Mouse (Mus musculus) thymus, adult 2 months (tissue): ENCODE results near the gene Flt3. TPM values are rescaled to one million over a fixed set of nuclear protein-coding genes. Genes with fewer than 3 reads are reported as not detected.

Source experiments
- DNase-seq: peaks from one replicate; pipeline ENCODE4 v3.0.0; 2021
- H3K27ac ChIP-seq: fragments of 200-500 bp; 2 replicates; pipeline ENCODE4 v1.5.1; 2012; ENCODE audit warnings: low read length, control low read depth; ENCODE audit not compliant: control insufficient read depth, insufficient read depth
- H3K27me3 ChIP-seq: fragments of 200-500 bp; 2 replicates; pipeline ENCODE4 v1.6.1; 2012; ENCODE audit warnings: mild to moderate bottlenecking, low read length, moderate library complexity, mixed read lengths; ENCODE audit not compliant: control insufficient read depth, insufficient read depth
- H3K36me3 ChIP-seq: fragments of 200-500 bp; 2 replicates; pipeline ENCODE4 v1.6.1; 2012; ENCODE audit warnings: mild to moderate bottlenecking, low read length, moderate library complexity; ENCODE audit not compliant: control insufficient read depth, insufficient read depth
- H3K4me1 ChIP-seq: fragments of 200-500 bp; replicated peaks from 2 replicates; pipeline ENCODE4 v1.6.1; 2012; ENCODE audit warnings: low read length; ENCODE audit not compliant: control insufficient read depth, insufficient read depth
- H3K4me3 ChIP-seq: fragments of 200-500 bp; 2 replicates; pipeline ENCODE4 v1.5.1; 2012; ENCODE audit warnings: mild to moderate bottlenecking, low read length, control low read depth, moderate library complexity; ENCODE audit not compliant: control insufficient read depth, insufficient read depth
- CTCF ChIP-seq: fragments of 200-500 bp; IDR thresholded peaks from 2 replicates; pipeline ENCODE4 v1.5.1; 2012; ENCODE audit warnings: mild to moderate bottlenecking, control low read depth, low read length, moderate library complexity, borderline replicate concordance; ENCODE audit not compliant: control insufficient read depth, poor library complexity, insufficient read depth; ENCODE audit errors: extremely low read depth
- POLR2A ChIP-seq: fragments of 200-500 bp; IDR thresholded peaks from 2 replicates; pipeline ENCODE4 v1.6.1; 2012; ENCODE audit warnings: mild to moderate bottlenecking, low read length, control low read depth, moderate library complexity; ENCODE audit not compliant: control insufficient read depth, poor library complexity, insufficient read depth; ENCODE audit errors: extremely low read depth
- WGBS: fragments of 180-500 bp; shearing (Covaris S2); methylation state at CpG from one replicate; pipeline ENCODE4 v1.1.7; 2018; 5-methylcytosine and 5-hydroxymethylcytosine counted together
- polyA plus RNA-seq: library from polyadenylated mRNA; depleted of rRNA; stranded (reverse); fragments of >200 nt; gene quantifications from 2 replicates; pipeline ENCODE4 v1.2.3, GENCODE M21; 2012

The Flt3 gene
- polyA plus RNA-seq, 1 experiment, result 5.8 TPM

GRCm38 (mm10) chr5:147323237-147323917 lies 76.9 kb downstream of the Flt3 start:
- H3K27ac ChIP-seq, result no peak overlapping the region
- H3K4me1 ChIP-seq, result peaks cover 7% of the 10 kb centered on the region
- WGBS, result 4% methylated on average over 17 of the region's 17 CpGs
- peaks cover 3% of the 10 kb centered on the region; the same call in 1 of the 2 replicates for H3K27me3 ChIP-seq
- DNase-seq, result peak; percentile 86
- TF ChIP-seq POLR2A, result no peak
- peak; percentile 42; the same call in 1 of the 2 replicates for TF ChIP-seq CTCF
- H3K4me3 ChIP-seq, result 0 out of 2 replicates have a peak overlapping the region, but pooled peaks have one; percentile 9
- H3K36me3 ChIP-seq, result no peaks in the 10 kb centered on the region

GRCm38 (mm10) chr5:147322183-147322582 lies 78.1 kb downstream of the Flt3 start, which contains the start of gene Urad:
TSS of gene Urad (minus strand) at chr5:147322440.
- peaks cover 7% of the 10 kb centered on the region for H3K4me1 ChIP-seq

GRCm38 (mm10) chr5:147319653-147320052 lies 80.6 kb downstream of the Flt3 start:
- Histone ChIP-seq H3K36me3 (no peaks in the 10 kb centered on the region), H3K4me1 (peaks cover 17% of the 10 kb centered on the region), H3K27ac (no peak overlapping the region), H3K27me3 (peaks cover 18% of the 10 kb centered on the region), H3K4me3 (no peak overlapping the region)
- no peak for TF ChIP-seq POLR2A
- TF ChIP-seq CTCF, result no peak
- DNase-seq, result no peak

More at GRCm38 (mm10) chr5:147322183-147322582, 78.1 kb downstream of the Flt3 start, which contains the start of gene Urad:
- H3K4me3 ChIP-seq, result 0 out of 2 replicates have a peak within 1 kb of the TSS, but pooled peaks have one; percentile 9
- peaks cover 3% of the 10 kb centered on the region; the same call in 1 of the 2 replicates for H3K27me3 ChIP-seq
- H3K27ac ChIP-seq, result no peak within 1 kb of the TSS
- DNase-seq, result no peak
- TF ChIP-seq CTCF (no peak), POLR2A (no peak)
- H3K36me3 ChIP-seq, result no peaks in the 10 kb centered on the region
- WGBS, result 91% methylated on average over 8 of the region's 8 CpGs

GRCm38 (mm10) chr5:147317991-147318390 lies 82.3 kb downstream of the Flt3 start:
- Histone ChIP-seq H3K27ac (no peak overlapping the region), H3K4me1 (peaks cover 15% of the 10 kb centered on the region), H3K36me3 (no peaks in the 10 kb centered on the region), H3K27me3 (peaks cover 28% of the 10 kb centered on the region), H3K4me3 (no peak overlapping the region)
- WGBS, result 41% methylated on average over 7 of the region's 7 CpGs
- no peak for DNase-seq
- TF ChIP-seq POLR2A, result no peak
- no peak for TF ChIP-seq CTCF

- no peak overlapping the region for H3K27ac ChIP-seq
- DNase-seq, result no peak
- peaks cover 31% of the 10 kb centered on the region for H3K27me3 ChIP-seq
- TF ChIP-seq POLR2A (no peak), CTCF (no peak)
- H3K4me3 ChIP-seq, result no peak overlapping the region
- H3K4me1 ChIP-seq, result peaks cover 10% of the 10 kb centered on the region; the same call in 1 of the 2 replicates
- H3K36me3 ChIP-seq, result no peaks in the 10 kb centered on the region
- 21% methylated on average over 7 of the region's 7 CpGs for WGBS
Observed at GRCm38 (mm10) chr5:147317321-147317720, 83.0 kb downstream of the Flt3 start.

GRCm38 (mm10) chr5:147315432-147316075 lies 84.7 kb downstream of the Flt3 start:
- 9% methylated on average over 25 of the region's 25 CpGs for WGBS
- DNase-seq, result no peak
- Histone ChIP-seq H3K27ac (no peak overlapping the region), H3K4me3 (no peak overlapping the region), H3K27me3 (peaks cover 41% of the 10 kb centered on the region), H3K36me3 (no peaks in the 10 kb centered on the region), H3K4me1 (0 out of 2 replicates have a peak, but pooled peaks cover 10% of the 10 kb centered on the region)
- TF ChIP-seq POLR2A (no peak), CTCF (no peak)
